Mouse (Mus musculus): ENCODE measurements around the gene Slc22a16. TPM values are rescaled to one million over a fixed set of nuclear protein-coding genes. Genes with fewer than 3 reads are reported as not detected.

The Slc22a16 gene
- total and polyA plus RNA-seq, 3 experiments = not detected

DNA sequence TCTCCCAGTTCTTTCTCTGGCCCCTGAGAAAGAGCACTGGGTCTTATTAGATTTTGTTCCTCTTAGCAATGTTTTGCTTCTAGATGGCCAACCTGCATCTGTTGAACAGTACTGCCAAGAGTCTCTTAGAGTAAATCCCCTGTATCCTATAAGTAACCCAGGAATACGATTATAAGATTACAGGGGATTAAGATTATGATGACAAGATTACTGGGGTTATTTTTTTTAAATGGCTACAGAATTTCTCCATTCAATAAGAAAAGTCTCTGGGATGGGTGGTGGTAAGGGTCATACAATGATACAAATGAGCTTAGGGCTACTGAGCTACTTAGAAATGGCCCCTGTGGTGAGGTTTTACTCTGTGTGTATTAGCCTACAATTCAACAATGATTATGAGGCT lies 75.2 kb downstream of the Slc22a16 start:
- Histone ChIP-seq H3K4me1 (ENCODE audit: control insufficient read depth in 1 of 2, insufficient read depth in 2 of 2, low read length in 2 of 2) (no peaks in the 10 kb centered on the region; a peak in 1 of 4 replicates), H3K9me3 (replicated peaks; ENCODE audit: insufficient read depth, low read length) (no peaks in the 10 kb centered on the region), H3K4me3 (ENCODE audit: control insufficient read depth in 1 of 2, insufficient read depth in 1 of 2, low read depth in 2 of 2, low read length in 2 of 2) (no peak overlapping the region), H3K79me2 (ENCODE audit: control insufficient read depth, insufficient read depth, low read length, poor library complexity) (no peaks in the 10 kb centered on the region), H3K27ac (ENCODE audit: control insufficient read depth, low read depth, low read length) (no peak overlapping the region), H3K27me3 (ENCODE audit: control insufficient read depth in 1 of 2, insufficient read depth in 2 of 2, low read length in 2 of 2) (no peaks in the 10 kb centered on the region), H3K9ac (ENCODE audit: control insufficient read depth, low read depth, low read length, poor library complexity, severe bottlenecking) (no peak overlapping the region), H3K36me3 (ENCODE audit: control insufficient read depth in 1 of 2, insufficient read depth in 2 of 2, low read length in 2 of 2) (no peaks in the 10 kb centered on the region)
- DNase-seq (ENCODE audit: low read depth, low spot score) = no peak
- TF ChIP-seq EP300 (IDR thresholded peaks at IDR 0.05; ENCODE audit: low read depth in 1 of 2, low read length in 2 of 2) (no peak), TAL1 (IDR thresholded peaks at IDR 0.05; ENCODE audit: low read length) (no peak), ZMIZ1 (IDR thresholded peaks at IDR 0.05; ENCODE audit: low read depth, low read length) (no peak), SIN3A (IDR thresholded peaks at IDR 0.05; ENCODE audit: low read length) (no peak), CHD2 (IDR thresholded peaks at IDR 0.05; ENCODE audit: low read length) (no peak), ELF1 (IDR thresholded peaks at IDR 0.05; ENCODE audit: low read depth, low read length) (no peak), MXI1 (IDR thresholded peaks at IDR 0.05; ENCODE audit: low read depth, low read length) (no peak), KAT2A (conservative IDR thresholded peaks at IDR 0.05; ENCODE audit: low read depth, low read length) (no peak), POLR2A (IDR thresholded peaks at IDR 0.05; ENCODE audit: control insufficient read depth in 1 of 2, insufficient read depth in 1 of 2, low read depth in 1 of 2, low read length in 2 of 2, poor library complexity in 1 of 2) (no peak), ZKSCAN1 (IDR thresholded peaks at IDR 0.05; ENCODE audit: low read depth, low read length) (no peak), NRF1 (IDR thresholded peaks at IDR 0.05; ENCODE audit: insufficient read depth, low read depth, low read length, poor library complexity, severe bottlenecking) (no peak), CHD1 (IDR thresholded peaks at IDR 0.05; ENCODE audit: low read depth, low read length) (no peak), MAZ (IDR thresholded peaks at IDR 0.05; ENCODE audit: low read depth, low read length) (no peak), JUND (IDR thresholded peaks at IDR 0.05; ENCODE audit: low read depth, low read length) (no peak), ZNF384 (IDR thresholded peaks at IDR 0.05; ENCODE audit: low read depth, low read length) (no peak)

GRCm38 (mm10) chr10:40648776-40649175 lies 78.6 kb downstream of the Slc22a16 start:
- no peaks in the 10 kb centered on the region; a peak in 1 of 4 replicates for H3K4me1 ChIP-seq (ENCODE audit: control insufficient read depth in 1 of 2, insufficient read depth in 2 of 2, low read length in 2 of 2)
- no peaks in the 10 kb centered on the region for H3K79me2 ChIP-seq (ENCODE audit: control insufficient read depth, insufficient read depth, low read length, poor library complexity)
- TF ChIP-seq E2F4 (IDR thresholded peaks at IDR 0.05; ENCODE audit: borderline replicate concordance, low read depth, low read length) (no peak), MAFK (IDR thresholded peaks at IDR 0.05; ENCODE audit: borderline replicate concordance, low read depth, low read length) (no peak), MEF2A (IDR thresholded peaks at IDR 0.05; ENCODE audit: extremely low read depth, insufficient replicate concordance, low read depth, low read length, poor library complexity, severe bottlenecking) (no peak), USF2 (IDR thresholded peaks at IDR 0.05; ENCODE audit: borderline replicate concordance in 1 of 2, insufficient read depth in 1 of 2, low read depth in 1 of 2, low read length in 2 of 2) (no peak), ZMIZ1 (IDR thresholded peaks at IDR 0.05; ENCODE audit: low read depth, low read length) (no peak)
- no peak overlapping the region for H3K4me3 ChIP-seq (ENCODE audit: control insufficient read depth in 1 of 2, insufficient read depth in 1 of 2, low read depth in 2 of 2, low read length in 2 of 2)
- H3K36me3 ChIP-seq (ENCODE audit: control insufficient read depth in 1 of 2, insufficient read depth in 2 of 2, low read length in 2 of 2) = no peaks in the 10 kb centered on the region
- H3K27me3 ChIP-seq (ENCODE audit: control insufficient read depth in 1 of 2, insufficient read depth in 2 of 2, low read length in 2 of 2) = no peaks in the 10 kb centered on the region; a peak in 1 of 4 replicates
- no peak overlapping the region for H3K9ac ChIP-seq (ENCODE audit: control insufficient read depth, low read depth, low read length, poor library complexity, severe bottlenecking)
- DNase-seq (ENCODE audit: low read depth, low spot score) = no peak
- no peak overlapping the region for H3K27ac ChIP-seq (ENCODE audit: control insufficient read depth, low read depth, low read length)
- H3K9me3 ChIP-seq (replicated peaks; ENCODE audit: insufficient read depth, low read length) = no peaks in the 10 kb centered on the region

Data from MEL (cell line).